Mouse (Mus musculus): ENCODE measurements around the gene Arhgap11a. TPM values are rescaled to one million over a fixed set of nuclear protein-coding genes. Genes with fewer than 3 reads are reported as not detected.

The Arhgap11a gene
- 15.0 to 18.9 TPM (median 18.4 TPM) in 3 replicates for total RNA-seq (2017)

GRCm38 (mm10) chr2:113848245-113849121 lies at the start of gene Arhgap11a:
TSS of gene Arhgap11a (minus strand) at chr2:113848661.
- peak; percentile 75 for ATAC-seq (replicated peaks; ENCODE audit: insufficient number of reproducible peaks, low FRiP score, low TSS enrichment, poor library complexity, severe bottlenecking)

- no peak for ATAC-seq (replicated peaks; ENCODE audit: insufficient number of reproducible peaks, low FRiP score, low TSS enrichment, poor library complexity, severe bottlenecking)
Observed at GRCm38 (mm10) chr2:113893385-113894122, 45.1 kb upstream of the Arhgap11a start.

GRCm38 (mm10) chr2:113887166-113887565 lies 38.7 kb upstream of the Arhgap11a start:
- no peak for ATAC-seq (replicated peaks; ENCODE audit: insufficient number of reproducible peaks, low FRiP score, low TSS enrichment, poor library complexity, severe bottlenecking)

- ATAC-seq (replicated peaks; ENCODE audit: insufficient number of reproducible peaks, low FRiP score, low TSS enrichment, poor library complexity, severe bottlenecking), result no peak
Observed at GRCm38 (mm10) chr2:113886061-113886460, 37.6 kb upstream of the Arhgap11a start.

GRCm38 (mm10) chr2:113870115-113870514 lies 21.7 kb upstream of the Arhgap11a start:
- no peak for ATAC-seq (replicated peaks; ENCODE audit: insufficient number of reproducible peaks, low FRiP score, low TSS enrichment, poor library complexity, severe bottlenecking)

- ATAC-seq (replicated peaks; ENCODE audit: insufficient number of reproducible peaks, low FRiP score, low TSS enrichment, poor library complexity, severe bottlenecking), result no peak
Observed at GRCm38 (mm10) chr2:113868404-113868803, 19.9 kb upstream of the Arhgap11a start.

- ATAC-seq (replicated peaks; ENCODE audit: insufficient number of reproducible peaks, low FRiP score, low TSS enrichment, poor library complexity, severe bottlenecking), result no peak
Observed at GRCm38 (mm10) chr2:113866155-113866554, 17.7 kb upstream of the Arhgap11a start.

- ATAC-seq (replicated peaks; ENCODE audit: insufficient number of reproducible peaks, low FRiP score, low TSS enrichment, poor library complexity, severe bottlenecking), result no peak
Observed at GRCm38 (mm10) chr2:113849141-113849540, 680 bp upstream of the Arhgap11a start.

- peak; percentile 28; the same call in 1 of the 2 replicates for ATAC-seq (replicated peaks; ENCODE audit: insufficient number of reproducible peaks, low FRiP score, low TSS enrichment, poor library complexity, severe bottlenecking)
Observed at GRCm38 (mm10) chr2:113847678-113848244, 700 bp downstream of the Arhgap11a start.

GRCm38 (mm10) chr2:113845081-113845480 lies 3.4 kb downstream of the Arhgap11a start:
- no peak for ATAC-seq (replicated peaks; ENCODE audit: insufficient number of reproducible peaks, low FRiP score, low TSS enrichment, poor library complexity, severe bottlenecking)

- no peak for ATAC-seq (replicated peaks; ENCODE audit: insufficient number of reproducible peaks, low FRiP score, low TSS enrichment, poor library complexity, severe bottlenecking)
Observed at GRCm38 (mm10) chr2:113841656-113842437, 6.6 kb downstream of the Arhgap11a start.

GRCm38 (mm10) chr2:113839488-113839887 lies 9.0 kb downstream of the Arhgap11a start:
- ATAC-seq (replicated peaks; ENCODE audit: insufficient number of reproducible peaks, low FRiP score, low TSS enrichment, poor library complexity, severe bottlenecking), result no peak

GRCm38 (mm10) chr2:113835219-113835618 lies 13.2 kb downstream of the Arhgap11a start:
- no peak for ATAC-seq (replicated peaks; ENCODE audit: insufficient number of reproducible peaks, low FRiP score, low TSS enrichment, poor library complexity, severe bottlenecking)

GRCm38 (mm10) chr2:113828943-113829882 lies 19.2 kb downstream of the Arhgap11a start, which contains the start of gene Scg5:
TSS of gene Scg5 (minus strand) at chr2:113829121.
- ATAC-seq (replicated peaks; ENCODE audit: insufficient number of reproducible peaks, low FRiP score, low TSS enrichment, poor library complexity, severe bottlenecking), result no peak

GRCm38 (mm10) chr2:113828086-113828942 lies 20.1 kb downstream of the Arhgap11a start:
- no peak for ATAC-seq (replicated peaks; ENCODE audit: insufficient number of reproducible peaks, low FRiP score, low TSS enrichment, poor library complexity, severe bottlenecking)

GRCm38 (mm10) chr2:113823909-113824308 lies 24.6 kb downstream of the Arhgap11a start:
- ATAC-seq (replicated peaks; ENCODE audit: insufficient number of reproducible peaks, low FRiP score, low TSS enrichment, poor library complexity, severe bottlenecking), result no peak; the same call in 1 of the 2 replicates

- ATAC-seq (replicated peaks; ENCODE audit: insufficient number of reproducible peaks, low FRiP score, low TSS enrichment, poor library complexity, severe bottlenecking), result no peak
Observed at GRCm38 (mm10) chr2:113822367-113822766, 26.1 kb downstream of the Arhgap11a start.
